Mouse (Mus musculus): ENCODE measurements around the gene Oxtr. TPM values are rescaled to one million over a fixed set of nuclear protein-coding genes. Genes with fewer than 3 reads are reported as not detected.

Oxtr gene
- polyA plus RNA-seq, 1 experiment from 2014 or later, result not detected

DNA sequence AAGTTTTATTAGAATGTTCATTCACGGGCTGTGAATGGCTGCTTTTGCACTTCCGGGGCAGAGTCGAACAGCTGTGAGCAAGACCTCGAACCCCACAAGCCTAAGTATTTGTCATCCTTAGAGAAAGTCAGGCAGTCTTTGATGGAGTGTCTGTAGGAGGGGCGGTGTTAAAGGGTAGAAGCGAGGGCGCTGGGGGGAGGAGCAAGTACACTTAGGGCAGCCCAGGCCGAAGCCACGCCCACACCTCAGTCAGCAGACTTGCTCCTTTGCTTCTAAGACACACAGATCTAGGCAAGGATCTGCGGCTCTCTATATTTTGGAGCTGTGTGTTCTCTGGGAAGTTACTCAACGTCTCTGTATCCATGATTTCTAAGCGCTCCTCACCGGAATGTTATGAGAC, 9.9 kb downstream of the Oxtr start:
- H3K27me3 ChIP-seq (replicated peaks), result peaks cover 13% of the 10 kb centered on the region; the same call in 1 of the 2 replicates
- no peaks in the 10 kb centered on the region for H3K4me1 ChIP-seq
- H3K9ac ChIP-seq, result no peak overlapping the region
- no peaks in the 10 kb centered on the region for H3K9me3 ChIP-seq (replicated peaks)
- H3K27ac ChIP-seq, result no peak overlapping the region
- H3K36me3 ChIP-seq, result no peaks in the 10 kb centered on the region
- no peak overlapping the region for H3K4me3 ChIP-seq
- ATAC-seq, result no peak
- 42% methylated on average over 13 of the region's 13 CpGs for WGBS (ENCODE audit: insufficient replicate concordance)
- H3K4me2 ChIP-seq, result no peak overlapping the region

DNA sequence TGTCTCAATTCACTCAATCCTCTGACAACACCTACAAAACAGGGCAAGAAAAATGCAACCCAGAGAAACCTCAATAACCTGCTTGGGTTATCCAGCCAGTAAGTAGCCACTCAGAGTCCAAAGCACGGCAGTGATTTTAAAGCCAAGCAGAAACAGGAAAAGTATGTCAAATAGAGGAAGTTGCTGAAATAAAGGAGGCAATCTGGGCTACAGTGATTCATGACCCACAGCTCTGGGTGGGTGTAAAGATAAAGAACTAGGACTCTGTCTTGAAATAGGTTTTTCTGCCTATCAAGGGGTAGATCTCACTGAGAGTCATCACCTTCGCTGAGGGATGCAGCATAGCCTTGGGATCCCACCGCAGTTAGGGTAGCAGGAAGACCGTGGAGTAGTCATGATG, 18.1 kb downstream of the Oxtr start:
- Histone ChIP-seq H3K4me3 (no peak overlapping the region), H3K9me3 (replicated peaks) (no peaks in the 10 kb centered on the region), H3K27me3 (replicated peaks) (no peaks in the 10 kb centered on the region), H3K9ac (no peak overlapping the region), H3K4me2 (no peak overlapping the region), H3K4me1 (no peaks in the 10 kb centered on the region), H3K36me3 (no peaks in the 10 kb centered on the region), H3K27ac (no peak overlapping the region)
- no peak for ATAC-seq
- WGBS (ENCODE audit: insufficient replicate concordance), result 46% methylated on average over 4 of the region's 4 CpGs

DNA sequence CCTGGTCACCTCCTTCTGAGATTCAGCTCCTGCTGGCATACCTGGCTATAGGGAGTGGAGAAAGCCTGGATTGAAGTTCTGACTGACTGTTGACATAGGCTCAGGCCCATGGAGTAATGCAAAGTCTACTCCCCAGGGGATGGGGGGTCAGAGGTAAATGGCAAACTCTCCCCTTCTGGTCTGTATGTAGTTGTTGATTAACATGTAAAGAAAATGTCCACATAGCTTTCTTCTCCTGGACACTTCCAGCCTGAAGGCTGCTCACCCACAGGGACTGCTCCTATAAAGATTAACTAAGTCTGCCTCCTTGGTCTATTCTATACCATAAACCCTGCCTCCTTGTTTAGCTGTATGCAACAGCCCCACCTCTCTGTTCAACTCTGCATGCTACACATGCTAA, 23.7 kb downstream of the Oxtr start:
- H3K4me3 ChIP-seq, result no peak overlapping the region
- no peaks in the 10 kb centered on the region for H3K4me1 ChIP-seq
- no peaks in the 10 kb centered on the region for H3K9me3 ChIP-seq (replicated peaks)
- H3K4me2 ChIP-seq, result no peak overlapping the region
- no peak overlapping the region for H3K27ac ChIP-seq
- H3K27me3 ChIP-seq (replicated peaks), result no peaks in the 10 kb centered on the region
- H3K36me3 ChIP-seq, result no peaks in the 10 kb centered on the region
- no peak overlapping the region for H3K9ac ChIP-seq
- ATAC-seq, result no peak

DNA sequence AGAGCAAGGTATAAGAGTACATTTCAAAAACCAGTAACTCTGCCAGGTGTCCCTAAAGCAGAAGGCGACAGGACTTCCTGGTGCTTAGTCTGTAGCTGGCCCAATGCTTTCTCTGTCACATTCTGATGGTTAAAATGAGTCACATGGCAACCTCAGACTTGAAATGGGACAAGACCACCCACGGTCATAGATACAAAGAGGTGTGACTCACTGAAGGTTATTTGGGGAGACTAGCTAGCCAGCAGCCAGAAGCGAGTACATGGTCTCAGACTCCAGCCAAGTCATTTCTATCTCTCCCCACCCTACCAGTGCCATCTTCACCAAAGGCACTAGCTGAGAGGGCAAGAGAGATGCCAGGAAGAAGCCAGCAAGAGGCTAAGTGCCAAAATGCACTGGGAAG, 24.3 kb downstream of the Oxtr start:
- Histone ChIP-seq H3K27me3 (replicated peaks) (no peaks in the 10 kb centered on the region), H3K4me2 (no peak overlapping the region), H3K27ac (no peak overlapping the region), H3K4me3 (no peak overlapping the region), H3K9ac (no peak overlapping the region), H3K36me3 (no peaks in the 10 kb centered on the region), H3K4me1 (no peaks in the 10 kb centered on the region), H3K9me3 (replicated peaks) (no peaks in the 10 kb centered on the region)
- 63% methylated on average over 3 of the region's 3 CpGs for WGBS (ENCODE audit: insufficient replicate concordance)
- no peak for ATAC-seq

DNA sequence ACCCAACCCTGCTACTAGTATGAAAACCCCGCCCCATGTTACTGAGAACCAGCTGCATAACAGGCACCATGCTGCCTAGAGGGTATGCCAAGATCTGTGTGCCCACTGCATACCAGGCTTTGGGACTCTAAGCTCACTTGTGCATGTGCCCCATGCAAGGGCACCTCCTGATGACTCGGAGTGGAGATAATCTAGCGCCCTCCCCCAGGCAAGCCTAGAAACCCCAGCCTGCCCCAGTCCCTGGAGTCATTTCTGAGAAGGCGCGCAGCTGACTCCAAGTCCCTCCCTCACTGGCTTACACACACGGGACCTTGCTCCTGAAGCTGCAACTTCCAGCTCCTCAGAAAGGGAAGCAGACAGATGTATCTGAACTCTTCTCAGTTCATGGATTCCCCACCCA, 26.4 kb downstream of the Oxtr start:
- Histone ChIP-seq H3K4me2 (no peak overlapping the region), H3K9ac (no peak overlapping the region), H3K36me3 (no peaks in the 10 kb centered on the region), H3K9me3 (replicated peaks) (no peaks in the 10 kb centered on the region), H3K4me1 (no peaks in the 10 kb centered on the region), H3K4me3 (no peak overlapping the region), H3K27me3 (replicated peaks) (no peaks in the 10 kb centered on the region), H3K27ac (no peak overlapping the region)
- no peak for ATAC-seq
- 63% methylated on average over 6 of the region's 6 CpGs for WGBS (ENCODE audit: insufficient replicate concordance)

DNA sequence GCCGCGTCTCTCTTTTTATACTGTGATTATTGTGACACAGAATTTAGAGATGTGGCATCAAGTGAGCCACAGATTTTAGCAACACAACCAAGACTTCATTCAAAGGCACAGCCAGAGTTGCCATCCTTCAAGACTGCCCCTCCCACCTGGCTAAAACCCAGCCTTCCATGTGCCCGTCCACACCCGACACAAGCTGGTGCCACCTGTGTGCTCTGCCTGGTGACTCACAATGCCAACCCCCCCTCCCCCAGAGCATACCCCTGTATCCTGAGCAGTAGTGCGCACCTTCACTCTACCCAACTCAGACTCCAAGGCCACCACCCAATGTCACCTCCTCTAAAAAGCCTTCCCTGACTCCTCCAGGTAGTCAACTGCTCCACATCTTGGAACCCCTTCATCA, 28.3 kb downstream of the Oxtr start:
- no peaks in the 10 kb centered on the region for H3K36me3 ChIP-seq
- H3K27ac ChIP-seq, result no peak overlapping the region
- WGBS (ENCODE audit: insufficient replicate concordance), result 81% methylated on average over 5 of the region's 5 CpGs
- no peak for ATAC-seq
- no peaks in the 10 kb centered on the region for H3K4me1 ChIP-seq
- no peak overlapping the region for H3K4me3 ChIP-seq
- H3K27me3 ChIP-seq (replicated peaks), result no peaks in the 10 kb centered on the region
- no peak overlapping the region for H3K9ac ChIP-seq
- H3K9me3 ChIP-seq (replicated peaks), result no peaks in the 10 kb centered on the region
- H3K4me2 ChIP-seq, result no peak overlapping the region

DNA sequence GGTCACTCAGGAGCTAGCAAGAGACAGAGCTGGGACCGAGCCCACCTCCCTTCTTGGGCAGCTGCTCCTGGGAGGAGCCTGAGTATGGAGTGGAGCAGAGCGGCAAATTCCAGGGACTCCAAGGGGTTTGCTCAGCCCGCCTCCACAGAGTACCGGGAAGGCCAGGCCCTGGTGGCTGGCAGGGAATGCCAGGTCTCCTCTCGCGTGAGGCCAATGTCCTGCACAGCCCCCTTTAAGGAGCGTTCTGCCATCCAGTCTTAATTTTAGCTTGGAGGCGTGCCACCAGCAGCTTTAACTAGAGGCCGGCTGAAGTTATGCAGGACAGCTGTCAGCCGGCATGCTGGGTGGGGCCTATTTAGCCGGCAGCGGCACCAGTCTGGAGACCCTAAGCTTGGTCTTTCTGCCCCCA, 30.4 kb downstream of the Oxtr start, which contains the start of gene Cav3:
Cav3 (plus strand) TSS at position 165 of the 409 bp plus-strand sequence.
- no peak within 1 kb of the TSS for H3K4me3 ChIP-seq

DNA sequence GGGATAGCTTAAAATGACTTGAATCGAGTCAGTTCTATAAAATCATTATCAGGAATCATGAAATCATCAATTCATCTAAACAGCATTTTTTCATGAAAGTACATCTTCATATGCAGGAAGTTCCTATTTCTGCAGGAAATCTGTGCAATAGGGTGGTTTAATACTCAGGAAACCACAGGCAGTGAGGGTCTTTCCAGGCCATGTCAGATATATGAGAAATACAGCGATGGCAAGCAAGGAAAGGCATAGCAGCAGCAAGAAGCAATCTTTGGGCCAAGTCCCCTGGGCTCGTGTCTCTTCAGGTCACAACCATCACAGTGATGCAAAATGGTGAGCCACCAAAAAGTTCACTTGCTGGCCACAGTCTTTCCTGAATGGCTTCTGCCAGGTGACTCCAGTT, 44.1 kb downstream of the Oxtr start:
- Histone ChIP-seq H3K4me2 (no peak overlapping the region), H3K4me3 (no peak overlapping the region), H3K9me3 (replicated peaks) (no peaks in the 10 kb centered on the region), H3K9ac (no peak overlapping the region), H3K36me3 (no peaks in the 10 kb centered on the region), H3K27me3 (replicated peaks) (no peaks in the 10 kb centered on the region), H3K4me1 (no peaks in the 10 kb centered on the region), H3K27ac (no peak overlapping the region)
- 46% methylated on average over 3 of the region's 3 CpGs for WGBS (ENCODE audit: insufficient replicate concordance)
- ATAC-seq, result no peak

More for the DNA sequence above, 30.4 kb downstream of the Oxtr start, which contains the start of gene Cav3:
- Histone ChIP-seq H3K4me2 (no peak within 1 kb of the TSS), H3K9ac (no peak within 1 kb of the TSS), H3K36me3 (no peaks in the 10 kb centered on the region), H3K27me3 (replicated peaks) (no peaks in the 10 kb centered on the region), H3K4me1 (no peaks in the 10 kb centered on the region), H3K27ac (no peak within 1 kb of the TSS), H3K9me3 (replicated peaks) (no peaks in the 10 kb centered on the region)
- 68% methylated on average over 12 of the region's 12 CpGs for WGBS (ENCODE audit: insufficient replicate concordance)
- ATAC-seq, result no peak

DNA sequence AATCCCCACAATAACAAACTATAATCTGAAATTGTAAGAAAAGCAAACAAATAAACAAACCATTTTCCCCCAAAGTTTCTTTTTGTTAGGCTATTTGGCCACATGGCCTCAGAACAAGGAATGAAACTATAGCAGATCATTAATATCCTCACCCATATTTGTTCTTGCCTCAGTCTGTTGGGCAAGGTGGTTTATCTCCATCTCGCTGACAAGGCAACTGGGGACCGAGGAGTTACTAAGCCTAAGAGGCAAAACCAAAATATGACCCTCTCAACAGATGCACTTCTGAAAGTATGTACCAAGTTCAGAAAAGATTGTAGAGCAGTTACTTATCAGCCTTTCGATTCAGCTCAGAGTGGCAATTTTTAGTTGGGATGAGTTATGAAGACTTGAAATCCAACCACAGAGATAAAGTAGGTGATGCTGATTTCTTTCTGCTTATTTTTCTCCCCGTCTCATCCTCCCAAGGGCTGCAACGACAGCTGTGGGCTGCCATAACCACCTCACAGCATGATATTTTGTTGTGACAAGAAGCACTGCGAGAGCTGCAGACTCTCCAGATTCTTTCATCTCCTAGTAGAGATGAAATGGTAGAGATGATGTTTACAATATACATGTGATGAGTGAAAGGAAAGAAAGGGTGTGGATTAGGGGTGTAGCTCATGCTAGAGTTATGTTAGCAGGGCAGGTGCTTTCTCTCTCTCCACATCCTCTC, 63.6 kb downstream of the Oxtr start:
- H3K27me3 ChIP-seq (replicated peaks), result no peaks in the 10 kb centered on the region
- ATAC-seq, result no peak
- 53% methylated on average over 6 of the region's 6 CpGs for WGBS (ENCODE audit: insufficient replicate concordance)

DNA sequence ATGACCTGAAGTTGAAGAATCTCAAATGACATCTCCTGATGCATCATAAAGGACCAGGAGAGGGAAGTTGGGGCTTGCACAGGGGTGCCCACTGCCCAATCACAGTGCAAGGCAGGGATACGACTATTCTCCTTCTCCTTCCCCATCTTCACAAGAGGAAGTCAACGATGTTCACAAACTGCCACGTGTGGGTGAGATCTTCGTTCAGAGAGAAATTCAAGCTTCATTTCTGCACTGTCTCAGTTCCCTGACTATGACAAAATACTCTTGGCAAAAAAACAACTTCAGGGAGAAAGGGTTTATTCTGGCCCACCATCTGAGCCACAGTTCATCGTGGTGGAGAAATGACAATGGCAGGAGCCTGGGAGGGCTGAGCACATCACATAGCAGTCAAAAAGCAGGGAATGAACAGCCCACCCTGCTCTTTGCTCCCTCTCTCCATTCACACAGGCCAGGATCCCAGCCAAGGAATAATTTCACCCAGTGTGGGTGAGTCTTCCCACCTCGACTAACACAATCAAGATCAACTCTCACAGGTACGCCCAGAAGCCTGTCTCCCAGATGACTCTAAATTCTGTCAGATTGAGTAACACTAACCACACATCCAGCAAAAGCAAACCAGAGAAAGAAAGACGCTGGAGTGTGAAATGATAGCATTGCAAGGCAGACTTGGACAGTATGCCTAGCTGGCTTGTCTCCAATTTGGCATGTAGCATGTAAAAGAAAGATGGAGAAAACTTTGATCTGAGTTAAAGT, 65.8 kb downstream of the Oxtr start:
- no peak overlapping the region for H3K4me2 ChIP-seq
- H3K4me1 ChIP-seq, result no peaks in the 10 kb centered on the region
- H3K27ac ChIP-seq, result no peak overlapping the region
- no peak for ATAC-seq
- H3K4me3 ChIP-seq, result no peak overlapping the region
- no peaks in the 10 kb centered on the region for H3K36me3 ChIP-seq
- H3K9ac ChIP-seq, result no peak overlapping the region
- H3K9me3 ChIP-seq (replicated peaks), result peaks cover 14% of the 10 kb centered on the region; the same call in 1 of the 2 replicates
- H3K27me3 ChIP-seq (replicated peaks), result no peaks in the 10 kb centered on the region
- WGBS (ENCODE audit: insufficient replicate concordance), result 66% methylated on average over 8 of the region's 8 CpGs

More for the DNA sequence above, 63.6 kb downstream of the Oxtr start:
- Histone ChIP-seq H3K36me3 (no peaks in the 10 kb centered on the region), H3K9me3 (replicated peaks) (peaks cover 11% of the 10 kb centered on the region; the same call in 1 of the 2 replicates), H3K4me1 (no peaks in the 10 kb centered on the region), H3K27ac (no peak overlapping the region), H3K9ac (no peak overlapping the region), H3K4me2 (no peak overlapping the region), H3K4me3 (no peak overlapping the region)
